Mouse (Mus musculus): ENCODE results near the gene Gmnn. TPM values are rescaled to one million over a fixed set of nuclear protein-coding genes. Genes with fewer than 3 reads are reported as not detected.

Gmnn gene
- polyA plus RNA-seq, 2 experiments = 43.0 to 83.6 TPM

DNA sequence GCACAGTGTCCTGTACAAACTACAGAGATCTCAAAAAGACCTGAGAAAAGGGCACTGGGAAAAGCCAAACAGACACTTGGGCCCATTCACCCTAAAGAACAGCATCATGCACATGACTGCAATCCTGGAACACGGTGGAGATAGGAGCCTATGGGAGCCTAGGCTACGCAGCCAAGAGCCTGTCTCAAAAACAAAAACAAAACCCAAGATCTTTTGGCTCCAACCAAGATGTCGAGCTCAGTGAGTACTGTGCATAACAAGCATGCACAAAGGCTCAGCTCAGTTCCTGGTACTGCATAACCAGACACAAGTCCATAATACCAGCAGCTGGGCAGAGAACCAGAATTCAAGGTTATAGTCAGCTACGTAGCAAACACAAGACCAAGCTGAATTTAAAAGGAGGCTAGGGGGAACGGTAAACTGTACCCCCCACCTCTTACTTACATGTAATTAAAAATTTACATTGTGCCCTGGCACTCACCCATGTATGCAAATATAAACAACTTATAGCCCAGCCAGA lies 1.3 kb downstream of the Gmnn start:
- Histone ChIP-seq H3K4me2 (replicated peaks; ENCODE audit: low read depth, low read length, severe bottlenecking) (peak overlapping the region; percentile 72), H3K9ac (ENCODE audit: low read depth, low read length, severe bottlenecking) (peak overlapping the region; percentile 83), H3K27me3 (ENCODE audit: control insufficient read depth, insufficient read depth, low read length) (no peaks in the 10 kb centered on the region), H3K4me3 (replicated peaks; ENCODE audit: low read length) (peak overlapping the region; percentile 99), H3K27ac (replicated peaks; ENCODE audit: low read depth, low read length) (no peak overlapping the region), H3K4me1 (ENCODE audit: control insufficient read depth, insufficient read depth, low read length) (peaks cover 9% of the 10 kb centered on the region), H3K9me3 (ENCODE audit: control insufficient read depth, low read length) (no peaks in the 10 kb centered on the region), H3K36me3 (ENCODE audit: control insufficient read depth, insufficient read depth, low read length) (peaks cover 21% of the 10 kb centered on the region)
- ATAC-seq (ENCODE audit: low FRiP score, low read depth) (no peak), DNase-seq (ENCODE audit: low spot score) (no peak)
- no peak for TF ChIP-seq POLR2A (IDR thresholded peaks at IDR 0.05; ENCODE audit: borderline replicate concordance, extremely low read depth, insufficient read depth, insufficient read length)
- WGBS = 54% methylated on average over 5 of the region's 5 CpGs

DNA sequence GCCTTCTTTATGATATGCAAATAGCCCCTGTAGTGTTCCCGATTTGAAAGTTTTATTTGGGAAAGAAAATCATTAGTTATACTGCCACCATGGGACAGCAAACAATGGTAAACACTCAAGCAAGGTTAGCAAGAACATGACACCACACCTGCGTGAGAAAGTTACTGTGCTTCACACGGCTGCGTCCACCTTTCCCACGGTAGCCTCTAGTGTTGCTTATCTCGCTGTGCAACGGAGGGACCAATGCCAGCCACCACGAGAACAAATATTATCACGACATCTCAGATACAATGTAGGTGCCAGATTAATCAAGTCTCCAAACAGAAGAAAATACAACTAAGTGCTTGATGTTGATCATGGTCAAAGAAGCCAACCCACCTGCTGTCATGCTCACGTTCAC lies 2.3 kb downstream of the Gmnn start:
- no peaks in the 10 kb centered on the region for H3K27me3 ChIP-seq (ENCODE audit: control insufficient read depth, insufficient read depth, low read length)
- DNase-seq (ENCODE audit: low spot score) (no peak), ATAC-seq (ENCODE audit: low FRiP score, low read depth) (no peak)
- no peak overlapping the region for H3K4me2 ChIP-seq (replicated peaks; ENCODE audit: low read depth, low read length, severe bottlenecking)
- H3K36me3 ChIP-seq (ENCODE audit: control insufficient read depth, insufficient read depth, low read length) = peaks cover 27% of the 10 kb centered on the region
- no peak overlapping the region for H3K27ac ChIP-seq (replicated peaks; ENCODE audit: low read depth, low read length)
- H3K4me3 ChIP-seq (replicated peaks; ENCODE audit: low read length) = no peak overlapping the region
- 88% methylated on average over 10 of the region's 10 CpGs for WGBS
- peaks cover 9% of the 10 kb centered on the region for H3K4me1 ChIP-seq (ENCODE audit: control insufficient read depth, insufficient read depth, low read length)
- H3K9me3 ChIP-seq (ENCODE audit: control insufficient read depth, low read length) = no peaks in the 10 kb centered on the region
- H3K9ac ChIP-seq (ENCODE audit: low read depth, low read length, severe bottlenecking) = no peak overlapping the region
- no peak for TF ChIP-seq POLR2A (IDR thresholded peaks at IDR 0.05; ENCODE audit: borderline replicate concordance, extremely low read depth, insufficient read depth, insufficient read length)

DNA sequence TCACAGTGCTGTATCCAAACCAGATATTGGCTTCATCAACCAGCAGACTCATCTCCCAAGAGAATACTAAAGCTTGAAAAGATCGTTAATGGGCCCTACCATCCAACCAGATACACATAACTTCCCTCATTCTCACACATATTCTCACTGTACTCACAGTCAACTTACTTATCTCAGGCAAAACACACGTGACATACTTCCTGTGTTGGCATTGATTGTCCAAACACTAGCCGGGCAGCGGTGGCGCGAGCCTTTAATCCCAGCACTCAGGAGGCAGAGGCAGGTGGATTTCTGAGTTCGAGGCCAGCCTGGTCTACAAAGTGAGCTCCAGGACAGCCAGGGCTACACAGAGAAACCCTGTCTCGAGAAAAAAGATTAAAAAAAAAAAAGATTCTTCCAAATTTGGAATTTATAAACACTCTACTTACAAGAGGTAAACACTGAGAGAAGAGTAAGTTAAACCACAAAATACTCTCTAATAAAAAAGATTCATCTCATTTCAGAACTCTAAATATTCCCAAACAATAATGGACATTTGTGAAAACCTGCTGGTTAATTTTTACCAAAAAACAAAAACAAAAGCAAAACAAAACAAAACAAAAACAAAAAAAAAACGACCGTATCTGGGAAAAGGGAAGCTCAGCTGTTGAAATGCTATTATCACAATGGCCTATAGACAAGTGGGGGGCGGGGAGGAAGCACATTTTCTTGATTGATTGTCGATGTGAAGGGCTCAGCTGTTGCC lies 3.7 kb downstream of the Gmnn start:
- WGBS = 90% methylated on average over 12 of the region's 12 CpGs
- Histone ChIP-seq H3K27me3 (ENCODE audit: control insufficient read depth, insufficient read depth, low read length) (no peaks in the 10 kb centered on the region), H3K4me1 (ENCODE audit: control insufficient read depth, insufficient read depth, low read length) (peaks cover 9% of the 10 kb centered on the region), H3K9me3 (ENCODE audit: control insufficient read depth, low read length) (no peaks in the 10 kb centered on the region), H3K36me3 (ENCODE audit: control insufficient read depth, insufficient read depth, low read length) (peaks cover 35% of the 10 kb centered on the region), H3K4me3 (replicated peaks; ENCODE audit: low read length) (no peak overlapping the region), H3K9ac (ENCODE audit: low read depth, low read length, severe bottlenecking) (no peak overlapping the region), H3K27ac (replicated peaks; ENCODE audit: low read depth, low read length) (no peak overlapping the region), H3K4me2 (replicated peaks; ENCODE audit: low read depth, low read length, severe bottlenecking) (no peak overlapping the region)
- no peak for ATAC-seq (ENCODE audit: low FRiP score, low read depth)
- DNase-seq (ENCODE audit: low spot score) = no peak
- no peak for TF ChIP-seq POLR2A (IDR thresholded peaks at IDR 0.05; ENCODE audit: borderline replicate concordance, extremely low read depth, insufficient read depth, insufficient read length)

DNA sequence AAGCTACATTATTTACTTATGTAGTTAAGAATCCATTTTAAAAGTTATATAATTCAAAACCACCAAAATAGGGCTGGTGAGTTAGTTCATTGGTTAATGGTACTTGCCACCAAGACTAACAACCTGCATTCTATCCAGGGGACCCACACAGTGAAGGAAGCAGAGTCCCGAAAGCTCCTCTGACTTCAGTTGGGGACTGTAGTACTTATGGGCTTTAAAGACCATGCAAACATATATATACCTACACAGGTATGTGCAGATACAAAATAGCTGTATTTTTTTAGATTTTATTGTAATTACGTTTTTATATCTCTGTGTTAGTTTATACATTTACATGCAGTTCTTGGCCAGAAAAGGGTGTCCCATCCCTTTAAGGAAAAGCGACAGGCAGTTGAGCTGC lies 5.0 kb downstream of the Gmnn start:
- Histone ChIP-seq H3K9me3 (ENCODE audit: control insufficient read depth, low read length) (no peaks in the 10 kb centered on the region), H3K4me2 (replicated peaks; ENCODE audit: low read depth, low read length, severe bottlenecking) (no peak overlapping the region), H3K9ac (ENCODE audit: low read depth, low read length, severe bottlenecking) (no peak overlapping the region), H3K36me3 (ENCODE audit: control insufficient read depth, insufficient read depth, low read length) (peaks cover 43% of the 10 kb centered on the region), H3K27me3 (ENCODE audit: control insufficient read depth, insufficient read depth, low read length) (no peaks in the 10 kb centered on the region), H3K27ac (replicated peaks; ENCODE audit: low read depth, low read length) (no peak overlapping the region), H3K4me1 (ENCODE audit: control insufficient read depth, insufficient read depth, low read length) (peaks cover 5% of the 10 kb centered on the region; the same call in 1 of the 2 replicates), H3K4me3 (replicated peaks; ENCODE audit: low read length) (no peak overlapping the region)
- ATAC-seq (ENCODE audit: low FRiP score, low read depth) (no peak), DNase-seq (ENCODE audit: low spot score) (no peak)
- WGBS = 94% methylated on average over 3 of the region's 3 CpGs
- no peak for TF ChIP-seq POLR2A (IDR thresholded peaks at IDR 0.05; ENCODE audit: borderline replicate concordance, extremely low read depth, insufficient read depth, insufficient read length)

DNA sequence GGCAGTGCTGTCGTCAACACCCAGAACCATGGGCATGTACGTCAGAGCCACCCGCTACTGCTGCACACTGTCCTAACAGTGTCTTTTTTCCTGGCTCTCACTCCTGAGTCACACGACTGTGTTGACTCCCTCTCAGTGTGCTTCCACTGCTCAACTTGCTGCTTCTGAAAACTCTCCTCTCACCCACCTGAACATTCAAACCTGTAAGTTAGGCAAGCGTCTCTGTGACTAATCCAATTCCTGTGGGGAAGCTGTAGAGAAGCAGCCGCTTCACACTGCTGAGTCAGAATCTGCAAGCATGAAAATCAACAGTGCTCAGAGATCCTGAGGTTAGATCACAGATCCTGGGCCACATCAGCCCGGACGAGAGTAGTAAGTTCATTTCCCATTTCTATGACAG lies 10.3 kb downstream of the Gmnn start:
- TF ChIP-seq POLR2A (IDR thresholded peaks at IDR 0.05; ENCODE audit: borderline replicate concordance, extremely low read depth, insufficient read depth, insufficient read length) = no peak
- ATAC-seq (ENCODE audit: low FRiP score, low read depth) (no peak), DNase-seq (ENCODE audit: low spot score) (no peak)
- Histone ChIP-seq H3K9ac (ENCODE audit: low read depth, low read length, severe bottlenecking) (no peak overlapping the region), H3K4me1 (ENCODE audit: control insufficient read depth, insufficient read depth, low read length) (no peaks in the 10 kb centered on the region), H3K36me3 (ENCODE audit: control insufficient read depth, insufficient read depth, low read length) (peaks cover 34% of the 10 kb centered on the region), H3K9me3 (ENCODE audit: control insufficient read depth, low read length) (no peaks in the 10 kb centered on the region), H3K4me3 (replicated peaks; ENCODE audit: low read length) (no peak overlapping the region), H3K27ac (replicated peaks; ENCODE audit: low read depth, low read length) (no peak overlapping the region), H3K27me3 (ENCODE audit: control insufficient read depth, insufficient read depth, low read length) (no peaks in the 10 kb centered on the region), H3K4me2 (replicated peaks; ENCODE audit: low read depth, low read length, severe bottlenecking) (no peak overlapping the region)
- WGBS = 87% methylated on average over 8 of the region's 8 CpGs
